Mouse (Mus musculus): ENCODE data around the gene Specc1. TPM values are rescaled to one million over a fixed set of nuclear protein-coding genes. Genes with fewer than 3 reads are reported as not detected.

Specc1 gene
- polyA plus RNA-seq, 1 experiment = 16.9 TPM

DNA sequence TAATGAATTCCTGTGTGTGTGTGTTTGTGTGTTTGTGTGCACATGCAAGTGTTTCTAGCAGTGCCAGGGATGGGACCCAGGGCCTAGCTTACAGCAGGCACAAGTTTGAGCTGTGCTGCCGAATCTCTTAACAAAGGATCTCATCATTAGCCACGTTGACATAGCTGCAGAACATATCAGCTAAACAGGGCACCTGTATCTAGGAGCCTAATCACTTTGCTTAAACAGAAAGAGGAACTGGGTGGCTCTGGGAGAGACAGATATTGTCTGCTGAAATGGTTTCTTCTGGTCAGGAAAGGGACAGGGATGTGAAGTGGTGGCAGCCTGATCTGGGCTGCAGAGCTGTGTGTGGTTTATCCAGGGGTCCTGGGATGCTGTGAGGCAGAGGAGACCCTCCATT, 71.1 kb downstream of the Specc1 start:
- TF ChIP-seq POLR2A (IDR thresholded peaks at IDR 0.05; ENCODE audit: borderline replicate concordance, extremely low read depth, insufficient read depth, insufficient read length, poor library complexity, severe bottlenecking) = no peak
- no peak for TF ChIP-seq CTCF (IDR thresholded peaks at IDR 0.05; ENCODE audit: borderline replicate concordance, extremely low read depth, insufficient read depth, insufficient read length)
- no peak for DNase-seq (ENCODE audit: low read depth)

DNA sequence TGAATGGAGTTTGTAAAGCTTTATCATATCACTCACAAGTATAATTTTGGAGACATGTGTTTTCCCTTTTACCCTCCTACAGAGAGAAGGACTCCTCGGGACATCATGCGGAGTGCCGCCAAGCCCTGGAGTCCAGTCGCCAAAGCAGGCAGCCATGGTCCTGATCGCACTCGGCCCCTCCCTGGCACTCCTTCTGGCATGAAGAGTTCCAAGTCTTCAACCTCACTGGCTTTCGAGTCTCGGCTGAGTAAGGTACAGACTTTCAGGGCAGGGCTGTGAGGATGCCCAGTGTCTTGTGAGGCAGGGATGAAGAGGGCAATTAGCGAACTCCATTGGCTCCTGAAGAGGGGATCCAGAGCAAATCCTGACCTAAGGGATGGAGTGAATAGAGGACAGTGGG, 72.6 kb downstream of the Specc1 start:
- no peak for TF ChIP-seq CTCF (IDR thresholded peaks at IDR 0.05; ENCODE audit: borderline replicate concordance, extremely low read depth, insufficient read depth, insufficient read length)
- DNase-seq (ENCODE audit: low read depth) = no peak

DNA sequence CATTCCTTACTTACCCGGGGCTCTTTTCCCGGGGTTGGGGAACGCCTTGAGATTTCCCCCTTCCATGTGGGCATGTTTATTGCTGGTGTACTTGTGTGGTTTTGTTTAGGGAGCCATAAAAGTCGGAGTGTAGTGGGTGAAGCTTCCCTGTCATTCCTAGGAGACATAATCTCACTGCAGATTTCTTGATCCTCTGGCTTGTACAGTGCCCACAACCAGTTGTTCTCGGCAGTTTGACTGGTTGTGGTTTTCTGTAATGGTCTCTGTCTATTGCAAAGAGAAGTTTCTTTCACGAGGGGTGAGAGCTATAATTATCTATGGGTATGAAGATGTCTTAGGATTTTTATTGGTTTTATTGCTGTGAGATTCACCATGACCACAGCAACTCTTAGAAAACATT, 78.0 kb downstream of the Specc1 start:
- no peak for DNase-seq (ENCODE audit: low read depth)
- no peak for TF ChIP-seq CTCF (IDR thresholded peaks at IDR 0.05; ENCODE audit: borderline replicate concordance, extremely low read depth, insufficient read depth, insufficient read length)
- no peak for TF ChIP-seq POLR2A (IDR thresholded peaks at IDR 0.05; ENCODE audit: borderline replicate concordance, extremely low read depth, insufficient read depth, insufficient read length, poor library complexity, severe bottlenecking)

DNA sequence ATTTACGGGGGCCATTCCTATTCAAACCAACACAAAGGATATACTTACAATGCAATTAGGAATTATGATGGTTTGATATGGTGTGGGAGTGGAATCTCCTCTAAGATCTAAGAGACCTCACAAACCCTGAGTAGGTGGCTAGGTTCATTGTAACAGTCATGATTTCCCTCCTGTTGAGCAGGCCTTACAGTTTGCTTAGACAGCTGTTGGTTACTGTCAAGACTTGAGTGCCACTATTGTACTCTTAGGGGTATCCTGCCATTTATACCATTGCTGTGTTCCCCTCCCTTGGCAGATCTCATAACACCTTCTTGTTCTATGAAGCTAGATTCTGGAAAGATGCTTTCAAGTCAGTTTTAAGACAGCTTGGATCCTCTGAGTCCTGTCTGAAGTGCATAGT, 78.7 kb downstream of the Specc1 start:
- no peak for TF ChIP-seq POLR2A (IDR thresholded peaks at IDR 0.05; ENCODE audit: borderline replicate concordance, extremely low read depth, insufficient read depth, insufficient read length, poor library complexity, severe bottlenecking)
- TF ChIP-seq CTCF (IDR thresholded peaks at IDR 0.05; ENCODE audit: borderline replicate concordance, extremely low read depth, insufficient read depth, insufficient read length) = no peak
- DNase-seq (ENCODE audit: low read depth) = no peak

DNA sequence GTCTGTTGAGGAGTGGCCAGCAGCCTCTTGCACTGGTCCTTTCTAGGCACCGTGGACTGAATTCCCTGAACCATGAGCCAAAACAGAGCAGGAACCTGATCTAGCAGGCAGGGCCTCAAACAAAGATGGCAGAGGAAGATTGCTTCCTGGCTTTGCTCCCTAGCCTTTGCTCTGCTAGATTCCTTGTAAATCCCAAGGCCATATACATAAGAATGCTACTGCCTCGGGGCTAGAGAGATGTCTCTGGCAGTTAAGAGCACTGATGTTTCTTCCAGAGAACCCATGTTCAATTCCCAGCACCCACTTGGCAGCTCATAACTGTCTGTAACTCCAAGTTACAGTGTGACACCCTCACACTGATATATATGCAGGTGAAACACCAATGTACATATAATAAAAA, 83.6 kb downstream of the Specc1 start:
- no peak for DNase-seq (ENCODE audit: low read depth)
- TF ChIP-seq POLR2A (IDR thresholded peaks at IDR 0.05; ENCODE audit: borderline replicate concordance, extremely low read depth, insufficient read depth, insufficient read length, poor library complexity, severe bottlenecking) (no peak), CTCF (IDR thresholded peaks at IDR 0.05; ENCODE audit: borderline replicate concordance, extremely low read depth, insufficient read depth, insufficient read length) (no peak)

DNA sequence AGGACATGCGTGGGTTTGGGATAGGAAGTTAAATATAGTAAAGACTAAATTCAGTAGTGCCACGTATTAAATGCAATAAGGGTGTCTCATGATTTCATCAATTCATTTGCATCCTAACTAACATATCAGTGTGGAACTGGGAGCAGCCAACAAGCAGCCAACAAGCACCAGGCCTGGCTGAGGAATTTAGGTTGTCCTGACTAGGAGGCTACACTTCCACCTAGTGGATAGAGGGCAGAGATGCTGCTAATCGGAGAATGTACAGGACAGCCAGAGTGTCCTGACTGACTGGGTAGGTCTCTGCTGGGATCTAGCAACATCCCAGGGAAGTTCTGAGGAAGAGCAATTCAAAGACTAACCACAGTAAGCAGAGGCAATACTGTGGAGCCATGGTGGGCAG, 88.1 kb downstream of the Specc1 start:
- TF ChIP-seq POLR2A (IDR thresholded peaks at IDR 0.05; ENCODE audit: borderline replicate concordance, extremely low read depth, insufficient read depth, insufficient read length, poor library complexity, severe bottlenecking) (no peak), CTCF (IDR thresholded peaks at IDR 0.05; ENCODE audit: borderline replicate concordance, extremely low read depth, insufficient read depth, insufficient read length) (peak; percentile 58; the same call in 1 of the 2 replicates)
- DNase-seq (ENCODE audit: low read depth) = peak; percentile 56

DNA sequence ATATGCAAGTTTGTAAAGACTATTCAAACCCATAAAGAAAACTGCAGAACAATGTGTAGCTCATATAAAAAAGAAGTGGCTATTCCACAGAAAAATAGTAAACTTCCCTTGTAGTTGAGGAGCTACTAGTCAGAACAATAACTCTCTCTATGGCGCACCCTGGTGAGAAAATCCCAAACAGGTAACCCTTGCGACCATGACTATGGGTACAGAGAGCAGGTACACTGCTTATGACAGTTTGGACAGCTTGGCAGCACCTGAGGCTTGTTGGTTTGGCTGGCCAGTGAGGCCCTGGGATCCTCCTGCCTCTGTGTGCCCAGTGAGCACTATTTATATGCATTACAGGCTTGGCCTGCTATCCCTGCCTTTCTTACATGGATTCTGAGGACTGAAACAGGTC, 89.4 kb downstream of the Specc1 start:
- no peak for DNase-seq (ENCODE audit: low read depth)
- TF ChIP-seq POLR2A (IDR thresholded peaks at IDR 0.05; ENCODE audit: borderline replicate concordance, extremely low read depth, insufficient read depth, insufficient read length, poor library complexity, severe bottlenecking) = no peak
- no peak for TF ChIP-seq CTCF (IDR thresholded peaks at IDR 0.05; ENCODE audit: borderline replicate concordance, extremely low read depth, insufficient read depth, insufficient read length)

DNA sequence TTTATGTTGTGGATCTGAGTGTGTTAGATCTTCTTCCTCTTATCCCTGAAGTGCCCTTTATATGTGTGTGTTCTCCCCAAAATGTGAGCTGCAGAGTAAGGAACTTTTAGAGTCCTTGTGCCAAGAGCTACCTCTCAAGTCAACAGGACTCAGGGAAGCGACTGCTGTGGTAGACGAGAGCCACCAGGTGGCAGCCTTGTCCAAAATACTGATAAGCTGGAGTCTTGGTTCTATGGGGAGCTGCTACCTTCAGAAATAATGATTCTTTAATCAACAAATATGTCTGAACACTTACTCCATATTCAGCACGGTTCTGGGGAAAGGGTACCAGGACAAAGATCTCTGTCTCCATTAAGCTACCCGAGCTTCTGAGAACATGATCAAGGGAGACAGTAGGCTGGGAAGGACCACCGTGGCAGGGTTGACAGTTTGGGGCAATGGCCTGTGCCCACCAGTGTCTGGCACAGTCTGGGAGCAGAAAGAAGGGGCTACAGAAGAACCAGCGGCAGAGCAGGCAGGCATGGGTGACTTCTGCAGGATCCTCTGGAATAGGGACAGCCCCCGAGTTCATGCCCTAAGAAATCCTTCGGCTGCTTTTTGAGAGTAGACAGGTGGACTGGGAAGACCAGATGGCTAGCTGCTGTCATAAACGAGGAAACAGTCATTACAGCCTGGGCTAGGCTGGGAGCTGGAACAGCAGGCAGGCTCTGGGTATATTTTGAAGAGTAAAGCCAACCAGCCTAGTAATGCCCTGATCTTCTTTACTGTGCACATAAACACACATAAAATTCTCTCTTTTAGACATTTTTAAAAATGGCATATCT, 91.5 kb downstream of the Specc1 start:
- peak; percentile 87 for DNase-seq (ENCODE audit: low read depth)
- peak; percentile 88 for TF ChIP-seq CTCF (IDR thresholded peaks at IDR 0.05; ENCODE audit: borderline replicate concordance, extremely low read depth, insufficient read depth, insufficient read length)
- no peak for TF ChIP-seq POLR2A (IDR thresholded peaks at IDR 0.05; ENCODE audit: borderline replicate concordance, extremely low read depth, insufficient read depth, insufficient read length, poor library complexity, severe bottlenecking)

DNA sequence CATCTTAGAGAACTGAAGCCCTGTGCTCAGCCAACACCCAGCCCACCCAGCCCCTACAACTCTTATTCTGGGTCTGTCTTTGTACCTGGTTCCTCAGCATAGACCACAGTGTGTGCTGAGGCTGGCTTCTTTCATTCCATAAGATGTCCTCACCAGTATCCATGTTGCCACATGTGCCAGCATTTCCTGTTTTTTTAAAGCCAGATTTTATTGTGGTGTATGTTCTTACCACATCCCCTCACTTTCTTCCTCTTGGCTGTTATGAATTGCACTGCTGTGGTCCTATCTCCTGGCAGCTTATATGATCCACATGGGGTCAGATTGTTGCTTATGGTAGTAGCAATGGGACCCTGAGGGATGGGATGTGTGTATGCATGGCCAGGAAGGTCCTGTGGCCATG, 92.6 kb downstream of the Specc1 start:
- TF ChIP-seq POLR2A (IDR thresholded peaks at IDR 0.05; ENCODE audit: borderline replicate concordance, extremely low read depth, insufficient read depth, insufficient read length, poor library complexity, severe bottlenecking) = no peak
- no peak for TF ChIP-seq CTCF (IDR thresholded peaks at IDR 0.05; ENCODE audit: borderline replicate concordance, extremely low read depth, insufficient read depth, insufficient read length)
- no peak for DNase-seq (ENCODE audit: low read depth)

DNA sequence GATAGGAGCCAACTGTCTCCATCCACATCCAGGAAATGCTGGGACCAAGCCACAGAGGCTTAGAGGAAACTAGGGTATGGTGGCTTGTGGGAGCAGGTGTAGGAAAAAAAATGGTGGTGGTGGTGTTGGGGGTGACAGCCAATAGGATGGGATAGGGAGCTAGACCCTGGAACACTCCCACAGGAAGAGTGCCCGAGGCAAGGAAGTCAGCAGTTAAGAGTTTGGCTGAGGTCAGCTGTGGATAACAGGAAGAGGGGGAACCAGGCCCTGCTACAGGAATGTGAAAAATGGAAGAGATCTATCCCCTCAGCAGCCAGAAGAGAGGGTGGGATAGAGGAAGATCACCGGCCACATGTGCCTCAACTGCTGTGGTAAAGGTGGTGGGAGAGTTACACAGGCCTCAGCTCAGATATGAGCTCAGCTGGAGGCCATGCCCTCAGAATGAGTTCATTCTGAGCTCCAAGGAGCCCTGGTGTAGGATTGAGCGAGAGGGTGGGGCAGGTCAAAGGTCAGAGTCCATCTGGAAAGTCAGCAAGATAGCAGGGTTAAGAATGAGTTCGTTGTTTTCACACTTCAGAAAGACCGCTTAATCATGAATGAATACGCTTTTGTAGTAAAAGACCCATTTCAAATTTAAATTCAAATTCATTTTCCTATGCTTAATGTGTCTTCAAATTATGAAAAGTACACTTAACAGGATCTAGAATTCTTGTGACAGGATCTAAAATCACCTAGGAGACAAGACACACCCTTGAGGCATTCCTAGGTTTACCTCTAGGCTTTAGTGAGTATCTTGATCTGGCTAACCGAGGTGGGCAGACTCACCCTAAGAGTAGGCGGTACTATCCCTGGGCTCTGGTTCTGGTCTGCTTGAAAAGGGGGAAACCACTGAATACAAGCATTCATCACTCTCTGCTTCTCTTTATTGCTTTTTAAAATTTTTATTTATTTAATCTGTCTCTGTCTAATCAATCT, 94.1 kb downstream of the Specc1 start:
- TF ChIP-seq CTCF (IDR thresholded peaks at IDR 0.05; ENCODE audit: borderline replicate concordance, extremely low read depth, insufficient read depth, insufficient read length) (no peak), POLR2A (IDR thresholded peaks at IDR 0.05; ENCODE audit: borderline replicate concordance, extremely low read depth, insufficient read depth, insufficient read length, poor library complexity, severe bottlenecking) (no peak)
- no peak for DNase-seq (ENCODE audit: low read depth)

DNA sequence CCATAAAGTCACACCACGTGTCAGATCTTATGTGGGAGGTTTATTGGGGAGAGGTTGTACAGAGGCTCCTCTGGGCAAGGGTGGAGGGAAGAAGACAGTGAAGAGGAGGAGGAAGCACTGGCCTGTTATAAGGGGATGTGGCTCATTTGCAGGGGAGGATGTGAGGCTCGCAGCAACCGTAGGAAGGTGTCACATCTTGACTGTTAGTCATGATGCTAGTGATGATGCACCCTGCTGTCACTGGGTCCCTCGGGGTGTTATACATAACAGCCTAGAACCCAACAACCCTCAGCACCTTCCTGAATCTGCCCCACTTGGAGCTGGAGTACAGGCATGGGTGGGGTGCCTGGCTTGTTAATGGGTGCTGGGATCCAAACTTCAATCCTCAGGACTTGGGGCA, 94.9 kb downstream of the Specc1 start:
- TF ChIP-seq POLR2A (IDR thresholded peaks at IDR 0.05; ENCODE audit: borderline replicate concordance, extremely low read depth, insufficient read depth, insufficient read length, poor library complexity, severe bottlenecking) (no peak), CTCF (IDR thresholded peaks at IDR 0.05; ENCODE audit: borderline replicate concordance, extremely low read depth, insufficient read depth, insufficient read length) (no peak)
- DNase-seq (ENCODE audit: low read depth) = no peak
